Mouse (Mus musculus) CH12.LX (cell line): Measurements from ENCODE around the gene Sestd1.

Experiments used
- BHLHE40 ChIP-seq: IDR thresholded peaks from 2 replicates; pipeline ENCODE4 v1.6.1; 2011; ENCODE audit warnings: mild to moderate bottlenecking, low read depth, low read length, improper control_type of control experiment
- CTCF ChIP-seq, 2 experiments: IDR thresholded peaks in 1 of 2; conservative IDR thresholded peaks in 1 of 2; 2 replicates each; pipeline ENCODE4 v1.5.1; 2011 to 2012; ENCODE audit warnings: low read depth in 2 of 2, low read length in 2 of 2, improper control_type of control experiment in 1 of 2, inconsistent platforms in 1 of 2, mild to moderate bottlenecking in 1 of 2, moderate library complexity in 1 of 2
- HCFC1 ChIP-seq: IDR thresholded peaks from 2 replicates; pipeline ENCODE4 v1.6.1; 2012; ENCODE audit warnings: low read depth, mild to moderate bottlenecking, inconsistent platforms, low read length, improper control_type of control experiment
- KAT2A ChIP-seq: IDR thresholded peaks from 2 replicates; pipeline ENCODE4 v1.6.1; 2012; ENCODE audit warnings: low read length, improper control_type of control experiment, inconsistent platforms; ENCODE audit not compliant: insufficient replicate concordance
- MAFK ChIP-seq: IDR thresholded peaks from 2 replicates; pipeline ENCODE4 v1.6.1; 2011; ENCODE audit warnings: low read length, improper control_type of control experiment; ENCODE audit not compliant: insufficient replicate concordance
- NRF1 ChIP-seq: IDR thresholded peaks from 2 replicates; pipeline ENCODE4 v1.6.1; 2014; ENCODE audit warnings: low read depth, mild to moderate bottlenecking, inconsistent platforms, low read length, improper control_type of control experiment, moderate library complexity
- POLR2A ChIP-seq: IDR thresholded peaks from 2 replicates; pipeline ENCODE4 v1.6.1; 2011; ENCODE audit warnings: low read depth, mild to moderate bottlenecking, improper control_type of control experiment, low read length
- RAD21 ChIP-seq: IDR thresholded peaks from 2 replicates; pipeline ENCODE4 v1.6.1; 2011; ENCODE audit warnings: low read depth, mild to moderate bottlenecking, low read length, improper control_type of control experiment, moderate library complexity

- TF ChIP-seq NRF1 = no peak
- no peak for TF ChIP-seq HCFC1
- TF ChIP-seq MAFK = no peak
- TF ChIP-seq BHLHE40 = no peak
- TF ChIP-seq CTCF (conservative IDR thresholded peaks at IDR 0.05 in 1 of 2, IDR thresholded peaks at IDR 0.05 in 1 of 2; ENCODE audit: low read depth in 2 of 2, low read length in 2 of 2) = no peak
- no peak for TF ChIP-seq RAD21
- TF ChIP-seq KAT2A = no peak
- TF ChIP-seq POLR2A = no peak
These were observed 23.3 kb upstream of the Sestd1 start for GRCm38 (mm10) chr2:77303716-77304115.
